Mouse (Mus musculus) embryonic fibroblast, embryonic 13.5 days (primary cell): ENCODE measurements around the gene Cemip.

Experiments used
- CTCF ChIP-seq: IDR thresholded peaks from 2 replicates; pipeline ENCODE4 v1.5.1; 2011; ENCODE audit warnings: mild to moderate bottlenecking, control low read depth, low read length, moderate library complexity, borderline replicate concordance; ENCODE audit not compliant: insufficient read depth
- POLR2A ChIP-seq: IDR thresholded peaks from 2 replicates; pipeline ENCODE4 v1.6.1; 2011; ENCODE audit warnings: low read depth, mild to moderate bottlenecking, control low read depth, low read length, moderate library complexity

DNA sequence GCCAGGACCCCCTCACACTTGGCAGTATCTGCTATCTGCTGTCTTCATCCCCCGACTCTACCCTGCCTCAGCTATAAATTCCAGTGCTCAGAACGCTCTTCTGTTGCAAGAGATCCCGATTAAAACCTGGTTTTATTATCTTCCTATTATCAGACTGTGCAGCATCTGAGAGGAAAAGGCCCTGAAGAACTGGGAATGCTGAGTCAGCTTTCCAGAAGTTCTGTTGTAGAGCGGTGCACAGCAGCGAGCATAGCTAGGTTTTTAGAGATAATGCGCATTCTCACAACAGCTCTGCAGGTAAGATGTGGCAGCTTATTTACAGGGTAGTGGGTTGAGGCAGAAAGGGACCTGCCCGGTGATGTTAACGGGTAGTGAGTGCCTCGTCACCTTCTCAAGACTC, 172.3 kb downstream of the Cemip start:
- TF ChIP-seq POLR2A: no peak
- TF ChIP-seq CTCF: no peak
